Mouse (Mus musculus) embryonic fibroblast, embryonic 13.5 days (primary cell): Measurements from ENCODE around the gene Macrod2.

Source experiments
- CTCF ChIP-seq: IDR thresholded peaks from 2 replicates; pipeline ENCODE4 v1.5.1; 2011; ENCODE audit warnings: mild to moderate bottlenecking, control low read depth, low read length, moderate library complexity, borderline replicate concordance; ENCODE audit not compliant: insufficient read depth
- POLR2A ChIP-seq: IDR thresholded peaks from 2 replicates; pipeline ENCODE4 v1.6.1; 2011; ENCODE audit warnings: low read depth, mild to moderate bottlenecking, control low read depth, low read length, moderate library complexity

DNA sequence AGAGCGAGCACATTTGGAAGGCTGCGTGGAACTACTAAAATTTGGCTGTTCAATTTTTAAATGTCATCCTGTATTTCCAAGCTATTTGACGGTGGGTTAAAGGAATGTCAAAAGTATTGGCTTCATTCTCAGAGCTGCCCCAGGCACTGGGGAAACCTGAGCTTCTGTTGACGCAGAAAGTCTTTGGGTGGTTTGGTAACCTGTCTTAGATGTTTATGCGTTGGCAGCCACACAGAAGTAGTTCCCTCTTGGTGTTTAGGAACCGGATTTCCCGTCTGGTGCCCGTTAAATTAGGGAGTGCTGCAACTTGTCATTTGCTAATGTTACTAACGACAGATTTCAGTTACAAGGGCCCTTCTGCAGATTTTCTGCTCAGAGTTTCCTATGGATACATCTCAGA is 1837.7 kb downstream of the Macrod2 start:
- TF ChIP-seq CTCF (no peak), POLR2A (no peak)
